Mouse (Mus musculus): ENCODE measurements around the gene Olfr522. TPM values are rescaled to one million over a fixed set of nuclear protein-coding genes. Genes with fewer than 3 reads are reported as not detected.
"Not testable (repeated sequence)": the region's sequence is repeated elsewhere in the genome, so short reads cannot be mapped to it uniquely, and the experiment has no call there.

The Olfr522 gene
- polyA plus RNA-seq, 1 experiment from 2014 or later, result not detected

GRCm38 (mm10) chr7:140160363-140160762 is 4.2 kb downstream of the Olfr522 start:
- Histone ChIP-seq H3K9ac (replicated peaks) (no peak overlapping the region), H3K4me3 (replicated peaks) (no peak overlapping the region), H3K27ac (no peak overlapping the region), H3K9me3 (no peaks in the 10 kb centered on the region), H3K27me3 (peaks cover 29% of the 10 kb centered on the region), H3K4me1 (replicated peaks) (no peaks in the 10 kb centered on the region), H3K4me2 (no peak overlapping the region), H3K36me3 (no peaks in the 10 kb centered on the region)
- ATAC-seq (ENCODE audit: insufficient number of reproducible peaks, insufficient read depth, low FRiP score, low TSS enrichment, low read depth), result no peak
- WGBS, result 86% methylated on average over 3 of the region's 3 CpGs

GRCm38 (mm10) chr7:140154218-140154927 is 10.2 kb downstream of the Olfr522 start, which contains the start of gene Sprn:
Sprn (minus strand) TSS chr7:140154877.
- Histone ChIP-seq H3K4me2 (peak within 1 kb of the TSS; percentile 49), H3K4me1 (replicated peaks) (peaks cover 14% of the 10 kb centered on the region), H3K27me3 (peaks cover 68% of the 10 kb centered on the region), H3K4me3 (replicated peaks) (peak within 1 kb of the TSS; percentile 31), H3K9ac (replicated peaks) (peak within 1 kb of the TSS; percentile 53; the same call in 1 of the 2 replicates), H3K36me3 (peaks cover 3% of the 10 kb centered on the region; the same call in 1 of the 2 replicates), H3K9me3 (no peaks in the 10 kb centered on the region), H3K27ac (no peak within 1 kb of the TSS)
- peak; percentile 23; the same call in 1 of the 2 replicates for ATAC-seq (ENCODE audit: insufficient number of reproducible peaks, insufficient read depth, low FRiP score, low TSS enrichment, low read depth)
- WGBS, result 2% methylated on average over 28 of the region's 28 CpGs

DNA sequence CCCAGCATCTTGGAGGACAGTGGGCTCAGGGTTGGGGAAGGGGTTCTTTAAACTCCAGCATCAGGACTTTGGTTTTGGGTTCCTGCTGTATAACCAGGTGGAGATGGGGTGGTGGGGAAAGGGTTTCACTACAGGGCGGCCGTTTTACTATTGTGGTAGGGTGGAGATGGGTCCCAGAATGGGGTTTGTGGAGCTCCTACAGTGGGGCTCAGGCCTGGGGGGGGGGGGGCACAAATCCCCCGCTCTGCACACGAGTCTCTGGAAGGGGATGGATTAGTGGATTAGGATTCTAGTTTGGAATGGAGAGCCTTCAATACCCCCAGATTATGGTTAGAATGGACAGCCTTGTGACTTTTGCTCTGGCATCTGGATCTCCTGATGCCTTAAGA is 10.7 kb downstream of the Olfr522 start:
- H3K27me3 ChIP-seq, result peaks cover 68% of the 10 kb centered on the region
- no peaks in the 10 kb centered on the region for H3K9me3 ChIP-seq
- peak overlapping the region; percentile 49 for H3K4me2 ChIP-seq
- no peak overlapping the region for H3K27ac ChIP-seq
- H3K9ac ChIP-seq (replicated peaks), result peak overlapping the region; percentile 53; the same call in 1 of the 2 replicates
- H3K4me1 ChIP-seq (replicated peaks), result peaks cover 14% of the 10 kb centered on the region
- H3K36me3 ChIP-seq, result peaks cover 3% of the 10 kb centered on the region; the same call in 1 of the 2 replicates
- no peak for ATAC-seq (ENCODE audit: insufficient number of reproducible peaks, insufficient read depth, low FRiP score, low TSS enrichment, low read depth)
- WGBS, result 22% methylated on average over 4 of the region's 4 CpGs
- peak overlapping the region; percentile 31 for H3K4me3 ChIP-seq (replicated peaks)

- H3K27ac ChIP-seq, result no peak overlapping the region
- H3K27me3 ChIP-seq, result peaks cover 64% of the 10 kb centered on the region
- peaks cover 14% of the 10 kb centered on the region for H3K4me1 ChIP-seq (replicated peaks)
- no peaks in the 10 kb centered on the region for H3K9me3 ChIP-seq
- peak overlapping the region; percentile 53; the same call in 1 of the 2 replicates for H3K9ac ChIP-seq (replicated peaks)
- ATAC-seq (ENCODE audit: insufficient number of reproducible peaks, insufficient read depth, low FRiP score, low TSS enrichment, low read depth), result no peak
- peak overlapping the region; percentile 54 for H3K4me2 ChIP-seq
- 5% methylated on average over 28 of the region's 28 CpGs for WGBS
- H3K4me3 ChIP-seq (replicated peaks), result peak overlapping the region; percentile 31
- H3K36me3 ChIP-seq, result peaks cover 3% of the 10 kb centered on the region; the same call in 1 of the 2 replicates
These were observed 11.2 kb downstream of the Olfr522 start for GRCm38 (mm10) chr7:140153383-140153782.

DNA sequence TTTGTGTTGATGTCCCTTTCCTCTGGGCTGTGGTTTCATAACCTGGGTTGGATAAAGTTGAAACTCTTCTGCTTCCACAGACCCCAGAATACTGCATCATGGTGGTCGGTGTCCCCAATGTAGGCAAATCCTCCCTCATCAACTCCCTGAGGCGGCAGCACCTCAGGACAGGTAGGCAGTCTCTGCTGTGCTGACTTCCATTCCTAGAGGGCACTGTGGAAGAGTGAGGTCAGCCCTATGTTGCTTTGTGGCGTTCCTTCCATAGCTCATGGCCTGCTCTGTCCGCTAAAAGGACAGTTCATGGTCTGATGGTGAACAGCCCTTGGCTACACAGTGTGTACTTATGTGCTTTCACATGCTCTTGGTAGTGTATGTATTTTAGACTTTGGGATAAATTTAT is 20.0 kb downstream of the Olfr522 start:
- no peaks in the 10 kb centered on the region for H3K27me3 ChIP-seq
- 81% methylated on average over 4 of the region's 4 CpGs for WGBS
- no peak overlapping the region for H3K27ac ChIP-seq
- H3K9me3 ChIP-seq, result no peaks in the 10 kb centered on the region
- H3K36me3 ChIP-seq, result peaks cover 9% of the 10 kb centered on the region; the same call in 1 of the 2 replicates
- no peak overlapping the region for H3K9ac ChIP-seq (replicated peaks)
- H3K4me3 ChIP-seq (replicated peaks), result no peak overlapping the region
- no peak overlapping the region for H3K4me2 ChIP-seq
- H3K4me1 ChIP-seq (replicated peaks), result no peaks in the 10 kb centered on the region
- no peak for ATAC-seq (ENCODE audit: insufficient number of reproducible peaks, insufficient read depth, low FRiP score, low TSS enrichment, low read depth)

DNA sequence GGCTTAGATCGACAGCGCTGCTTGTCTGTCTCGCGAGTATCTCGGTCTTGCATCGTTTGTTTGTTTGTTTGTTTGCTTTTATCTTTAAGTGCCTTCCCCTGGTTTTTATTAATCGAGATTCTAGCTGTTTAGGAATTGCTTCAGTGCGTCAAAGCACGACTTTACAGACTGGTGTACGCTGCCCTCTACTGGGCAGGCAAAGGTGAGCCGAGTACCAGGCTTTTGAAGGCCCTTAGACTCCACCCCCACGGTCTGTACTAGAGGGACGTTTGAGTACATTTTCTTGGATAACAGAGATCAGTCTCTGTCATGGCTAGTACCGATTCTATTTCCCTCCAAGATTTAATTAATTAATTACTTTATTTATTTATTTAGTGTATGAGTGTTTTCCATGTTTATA is 23.2 kb downstream of the Olfr522 start:
- H3K27me3 ChIP-seq, result no peaks in the 10 kb centered on the region
- H3K4me3 ChIP-seq (replicated peaks), result no peak overlapping the region
- ATAC-seq (ENCODE audit: insufficient number of reproducible peaks, insufficient read depth, low FRiP score, low TSS enrichment, low read depth), result no peak
- H3K9ac ChIP-seq (replicated peaks), result no peak overlapping the region
- H3K36me3 ChIP-seq, result no peaks in the 10 kb centered on the region
- no peak overlapping the region for H3K4me2 ChIP-seq
- H3K4me1 ChIP-seq (replicated peaks), result peaks cover 5% of the 10 kb centered on the region; the same call in 1 of the 2 replicates
- WGBS, result 8% methylated on average over 14 of the region's 14 CpGs
- H3K27ac ChIP-seq, result no peak overlapping the region
- no peaks in the 10 kb centered on the region for H3K9me3 ChIP-seq

DNA sequence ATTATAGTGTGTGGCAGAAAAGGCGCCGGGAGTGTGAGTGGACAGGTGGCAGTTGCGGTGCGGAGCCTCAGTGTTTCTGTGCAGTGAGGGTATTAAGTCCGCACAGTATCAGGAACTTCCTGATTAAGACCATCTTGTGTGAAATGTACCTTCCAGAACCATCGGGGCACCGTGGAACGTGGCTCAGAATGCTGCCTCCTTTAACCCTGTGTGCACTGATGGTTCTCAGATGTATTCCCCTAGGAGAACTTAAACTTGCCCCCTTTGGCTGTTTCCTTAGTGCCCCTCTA is 26.6 kb downstream of the Olfr522 start:
- no peak for ATAC-seq (ENCODE audit: insufficient number of reproducible peaks, insufficient read depth, low FRiP score, low TSS enrichment, low read depth)
- peak overlapping the region; percentile 81 for H3K9ac ChIP-seq (replicated peaks)
- peaks cover 16% of the 10 kb centered on the region; the same call in 1 of the 2 replicates for H3K36me3 ChIP-seq
- H3K27ac ChIP-seq, result peak overlapping the region; percentile 78
- H3K4me1 ChIP-seq (replicated peaks), result peaks cover 5% of the 10 kb centered on the region; the same call in 1 of the 2 replicates
- H3K27me3 ChIP-seq, result no peaks in the 10 kb centered on the region
- peak overlapping the region; percentile 82 for H3K4me3 ChIP-seq (replicated peaks)
- H3K4me2 ChIP-seq, result peak overlapping the region; percentile 91
- no peaks in the 10 kb centered on the region for H3K9me3 ChIP-seq
- 2% methylated on average over 8 of the region's 8 CpGs for WGBS

- Histone ChIP-seq H3K9ac (replicated peaks) (peak within 1 kb of the TSS; percentile 81), H3K27me3 (no peaks in the 10 kb centered on the region), H3K4me1 (replicated peaks) (peaks cover 5% of the 10 kb centered on the region; the same call in 1 of the 2 replicates), H3K4me3 (replicated peaks) (peak within 1 kb of the TSS; percentile 82), H3K36me3 (peaks cover 16% of the 10 kb centered on the region; the same call in 1 of the 2 replicates), H3K4me2 (peak within 1 kb of the TSS; percentile 91), H3K9me3 (no peaks in the 10 kb centered on the region), H3K27ac (peak within 1 kb of the TSS; percentile 78)
- WGBS, result 2% methylated on average over 39 of the region's 39 CpGs
- ATAC-seq (ENCODE audit: insufficient number of reproducible peaks, insufficient read depth, low FRiP score, low TSS enrichment, low read depth), result peak; percentile 93
These were observed 27.2 kb downstream of the Olfr522 start, which contains the start of gene Mtg1 for GRCm38 (mm10) chr7:140137135-140138020. Mtg1 (plus strand) TSS chr7:140137564.

- Histone ChIP-seq H3K9me3 (no peaks in the 10 kb centered on the region), H3K36me3 (peaks cover 34% of the 10 kb centered on the region), H3K4me2 (no peak overlapping the region), H3K27ac (no peak overlapping the region), H3K4me3 (replicated peaks) (no peak overlapping the region), H3K9ac (replicated peaks) (no peak overlapping the region), H3K4me1 (replicated peaks) (peaks cover 5% of the 10 kb centered on the region; the same call in 1 of the 2 replicates), H3K27me3 (no peaks in the 10 kb centered on the region)
- 87% methylated on average over 5 of the region's 5 CpGs for WGBS
- ATAC-seq (ENCODE audit: insufficient number of reproducible peaks, insufficient read depth, low FRiP score, low TSS enrichment, low read depth), result no peak
These were observed 29.3 kb downstream of the Olfr522 start for GRCm38 (mm10) chr7:140135106-140135770.

- not testable (repeated sequence) for H3K4me3 ChIP-seq (replicated peaks); H3K9me3 ChIP-seq; H3K9ac ChIP-seq (replicated peaks); H3K4me1 ChIP-seq (replicated peaks); ATAC-seq (ENCODE audit: insufficient number of reproducible peaks, insufficient read depth, low FRiP score, low TSS enrichment, low read depth); H3K4me2 ChIP-seq; H3K27me3 ChIP-seq; H3K27ac ChIP-seq
- WGBS, result 89% methylated on average over 7 of the region's 7 CpGs
- peaks cover 46% of the 10 kb centered on the region for H3K36me3 ChIP-seq
These were observed 30.5 kb downstream of the Olfr522 start for GRCm38 (mm10) chr7:140134033-140134432.

DNA sequence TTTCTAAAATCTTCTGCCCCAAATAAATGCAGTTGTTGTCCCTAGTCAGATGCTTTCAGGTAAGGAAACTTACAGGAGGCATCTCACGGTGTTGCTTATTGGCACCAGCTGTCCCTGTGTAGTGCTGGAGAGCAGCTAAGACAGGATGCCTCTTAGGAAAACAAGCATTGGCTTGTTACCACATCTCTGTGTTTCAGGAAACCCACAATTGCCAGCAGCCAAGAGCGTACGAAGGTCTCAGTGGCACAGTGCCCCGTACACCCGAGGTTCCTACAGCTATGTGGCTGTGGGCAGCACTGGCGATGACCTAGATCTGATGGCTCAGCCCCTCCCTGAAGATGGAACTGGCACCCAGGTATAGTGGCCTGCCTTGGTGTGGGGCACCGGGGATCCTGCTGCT is 32.4 kb downstream of the Olfr522 start:
- peaks cover 47% of the 10 kb centered on the region for H3K36me3 ChIP-seq
- H3K9me3 ChIP-seq; ATAC-seq (ENCODE audit: insufficient number of reproducible peaks, insufficient read depth, low FRiP score, low TSS enrichment, low read depth); H3K9ac ChIP-seq (replicated peaks); H3K4me2 ChIP-seq; H3K4me3 ChIP-seq (replicated peaks); H3K4me1 ChIP-seq (replicated peaks); H3K27ac ChIP-seq; H3K27me3 ChIP-seq: not testable (repeated sequence)
- WGBS, result 94% methylated on average over 7 of the region's 7 CpGs

Measured in limb, embryonic 12.5 days (tissue).